Mouse (Mus musculus) monocyte, adult 2 months (primary cell): ENCODE results near the gene Nop10.

Experiments used
- DNase-seq, 2 experiments: peaks; one replicate each; pipeline ENCODE4 v3.0.0; 2022; ENCODE audit warnings: low spot score in 2 of 2, low read depth in 1 of 2

The Nop10 gene

DNA sequence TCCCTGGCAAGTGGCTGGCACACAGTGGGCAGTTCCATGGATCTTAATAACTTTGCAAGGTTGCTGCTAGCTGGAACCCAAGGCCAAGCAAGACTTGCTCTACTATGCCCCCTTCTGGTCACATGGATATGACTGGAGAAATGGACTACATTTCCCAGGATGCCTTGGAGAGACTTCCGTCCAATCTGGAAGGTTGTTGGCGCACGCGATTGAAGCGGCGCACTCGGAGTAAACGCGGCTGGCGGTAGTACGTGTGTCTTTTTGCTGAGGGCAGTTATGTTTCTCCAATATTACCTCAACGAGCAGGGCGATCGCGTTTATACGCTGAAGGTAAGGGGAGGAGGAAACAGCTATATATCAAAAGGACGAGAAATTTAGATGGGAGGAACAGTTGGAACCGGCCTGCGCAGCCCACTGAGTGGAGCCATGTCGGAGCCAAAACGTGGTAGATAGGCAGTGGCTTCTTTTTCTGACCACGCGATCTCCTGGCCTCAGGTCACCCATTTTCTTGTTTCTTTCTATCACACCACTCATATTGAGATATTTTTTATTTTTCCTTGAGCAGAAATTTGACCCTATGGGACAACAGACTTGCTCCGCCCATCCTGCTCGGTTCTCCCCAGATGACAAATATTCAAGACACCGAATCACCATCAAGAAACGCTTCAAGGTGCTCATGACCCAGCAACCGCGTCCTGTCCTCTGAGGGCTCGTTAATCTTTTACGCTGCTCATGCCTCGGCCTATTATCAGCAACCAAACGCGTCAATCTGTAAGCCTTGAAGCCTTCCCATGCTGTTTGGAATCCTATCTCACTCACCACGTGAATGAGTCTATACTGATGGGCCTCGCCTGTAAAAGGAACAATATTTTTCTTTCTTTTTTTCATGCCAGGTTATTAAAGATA lies at the start of gene Nop10:
Gene Nop10 (plus strand): TSS at position 179 of the 906 bp plus-strand sequence.
- DNase-seq: peak; percentile 42 to 61

DNA sequence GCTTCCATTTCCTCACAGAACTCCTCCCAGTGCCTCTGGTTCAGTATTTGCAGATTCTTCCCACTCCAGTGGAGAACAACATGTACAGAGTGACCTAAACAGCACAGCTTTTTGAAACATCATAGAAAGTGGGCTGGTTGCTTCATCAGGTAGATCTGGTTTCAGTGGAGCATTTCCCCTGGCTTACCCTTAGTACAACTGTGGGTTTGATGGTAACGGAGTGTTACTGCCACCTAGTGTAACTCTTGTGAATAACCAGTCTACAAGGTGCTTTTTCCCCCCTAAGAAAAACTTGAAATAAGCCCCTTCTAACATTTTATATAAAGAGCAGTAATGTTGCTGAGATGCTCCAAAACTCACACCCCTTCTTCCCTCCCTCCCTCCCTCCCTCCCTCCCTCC lies 45.7 kb upstream of the Nop10 start:
- DNase-seq: no peak

DNA sequence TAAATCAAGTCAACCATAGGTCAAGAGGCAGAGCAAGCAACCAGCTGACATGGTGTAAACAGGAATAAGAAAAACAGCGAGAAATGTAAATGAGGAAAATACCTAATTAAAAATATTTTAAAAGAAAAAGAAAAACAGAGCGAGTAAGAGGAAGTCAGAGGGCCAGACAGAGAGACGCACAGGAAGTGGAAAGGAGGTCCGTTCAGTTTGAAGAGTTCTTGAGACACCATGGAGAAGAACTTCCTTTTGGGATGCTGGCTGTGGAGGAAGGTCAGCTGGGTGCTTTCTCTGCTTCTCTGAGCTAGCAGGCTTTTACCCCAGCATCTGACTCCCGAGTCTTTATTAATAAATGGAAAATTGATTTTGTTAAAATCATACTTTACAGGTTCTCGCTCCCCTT lies 44.1 kb upstream of the Nop10 start:
- DNase-seq: no peak

DNA sequence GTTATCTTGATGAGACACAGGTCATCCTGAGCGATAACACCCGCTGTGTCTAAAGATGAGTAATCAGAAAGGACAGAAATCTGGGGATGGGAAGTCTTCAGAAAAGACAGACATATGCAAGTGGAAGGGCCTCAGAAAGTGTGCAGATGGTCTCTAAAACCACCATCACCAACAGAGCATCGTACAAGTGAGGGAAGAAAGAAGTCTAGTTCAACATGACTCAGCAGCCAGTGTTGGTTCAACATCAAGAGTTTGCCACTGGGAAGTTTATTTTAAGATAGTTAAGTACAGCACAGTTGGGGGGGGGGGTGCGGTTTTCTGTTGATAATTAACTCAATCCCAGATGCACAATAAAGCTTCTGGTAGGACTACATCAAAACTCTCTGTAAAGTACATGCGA lies 40.8 kb upstream of the Nop10 start:
- DNase-seq: no peak

DNA sequence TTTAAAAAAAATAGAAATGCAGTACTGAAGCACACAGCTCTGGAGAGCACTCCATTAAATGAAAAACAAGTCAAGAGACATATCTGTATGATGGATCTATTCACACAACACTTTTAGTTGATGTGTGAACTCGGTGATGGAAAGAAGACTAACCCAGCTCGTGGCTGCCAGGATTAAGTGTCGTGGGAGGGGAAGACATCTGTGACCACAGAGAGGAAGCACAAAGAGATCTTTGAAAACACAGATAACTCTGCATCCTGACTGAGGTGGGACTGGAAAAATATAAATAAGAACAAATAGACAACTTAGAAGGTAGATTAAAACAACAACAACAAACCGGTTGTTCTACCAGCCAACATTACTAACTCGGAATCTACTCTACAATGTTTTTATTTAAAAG lies 39.1 kb upstream of the Nop10 start:
- DNase-seq: no peak

DNA sequence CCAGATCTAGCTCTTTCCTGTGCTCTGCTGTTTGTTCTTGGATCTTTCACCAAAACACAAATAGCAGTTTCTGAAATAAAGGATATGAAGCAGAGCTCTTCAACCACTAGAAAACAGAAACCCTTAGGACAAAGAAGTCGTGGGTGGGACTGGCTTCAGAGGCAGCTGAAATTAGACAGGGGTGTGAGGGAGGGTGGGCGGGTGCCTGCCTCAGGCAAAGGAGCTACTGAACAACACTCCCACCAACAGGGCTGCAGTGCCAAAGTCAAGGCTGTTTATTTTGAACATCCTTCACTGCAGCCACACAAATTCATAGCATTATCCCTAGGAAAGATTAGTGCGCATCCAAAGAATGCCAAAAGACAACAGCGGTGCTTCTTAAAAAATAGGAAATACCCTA lies 37.4 kb upstream of the Nop10 start:
- DNase-seq: no peak

DNA sequence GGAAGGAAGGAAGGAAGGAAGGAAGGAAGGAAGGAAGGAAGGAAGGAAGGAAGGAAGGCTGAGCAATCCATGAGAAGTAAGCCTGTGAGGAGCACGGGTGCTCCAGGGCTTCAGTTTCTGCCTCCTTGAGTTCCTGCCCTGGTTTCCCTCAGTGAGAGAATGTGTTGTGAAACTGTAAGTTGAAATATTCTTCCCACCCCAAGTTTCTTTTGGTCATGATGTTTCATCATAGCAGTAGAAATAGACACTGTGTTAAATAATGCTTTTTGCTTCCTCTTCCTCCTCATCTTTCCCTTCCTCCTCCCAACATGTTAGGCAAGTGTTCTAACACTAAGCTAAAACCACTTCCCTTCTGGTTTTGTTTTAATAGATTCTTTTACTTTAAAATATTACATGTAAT lies 29.1 kb upstream of the Nop10 start:
- no peak for DNase-seq

DNA sequence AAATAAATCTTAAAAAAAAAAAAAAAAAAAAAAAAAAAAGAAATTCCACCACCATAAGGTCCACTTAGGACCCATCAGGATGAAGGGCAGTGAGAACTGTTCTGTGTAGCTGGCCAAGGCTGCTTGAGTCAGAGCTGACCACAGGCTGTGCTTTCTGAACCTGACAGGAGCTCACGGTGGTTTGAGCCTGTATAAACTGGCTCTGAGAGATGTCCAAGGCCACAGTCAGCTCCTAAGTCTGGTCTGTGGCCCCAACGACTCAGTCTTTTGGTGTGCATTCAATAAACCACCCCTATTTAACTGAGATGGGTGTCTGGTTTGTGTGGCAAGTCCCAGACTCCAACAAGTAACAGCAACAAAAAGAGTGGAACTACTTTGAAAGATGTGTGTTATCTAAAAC lies 25.1 kb upstream of the Nop10 start:
- no peak for DNase-seq

DNA sequence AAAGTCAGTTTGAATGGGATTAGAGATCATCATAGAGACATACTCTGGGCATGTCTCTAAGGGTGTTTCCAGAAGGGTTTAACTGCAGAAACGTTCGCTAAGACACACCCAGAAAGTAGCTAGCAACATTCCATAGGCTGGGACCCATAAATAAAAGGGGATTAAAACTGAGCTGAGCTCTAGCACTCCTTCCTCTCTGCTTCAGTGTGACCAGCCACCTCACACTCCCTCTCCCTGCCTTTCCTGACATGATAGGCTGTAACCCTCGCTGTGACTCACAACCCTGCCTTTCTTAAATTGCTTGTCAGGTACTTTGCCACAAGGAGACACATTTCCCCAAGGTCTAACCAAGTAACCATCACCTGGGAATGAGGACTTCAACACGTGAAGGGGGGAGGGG lies 23.7 kb upstream of the Nop10 start:
- no peak for DNase-seq

DNA sequence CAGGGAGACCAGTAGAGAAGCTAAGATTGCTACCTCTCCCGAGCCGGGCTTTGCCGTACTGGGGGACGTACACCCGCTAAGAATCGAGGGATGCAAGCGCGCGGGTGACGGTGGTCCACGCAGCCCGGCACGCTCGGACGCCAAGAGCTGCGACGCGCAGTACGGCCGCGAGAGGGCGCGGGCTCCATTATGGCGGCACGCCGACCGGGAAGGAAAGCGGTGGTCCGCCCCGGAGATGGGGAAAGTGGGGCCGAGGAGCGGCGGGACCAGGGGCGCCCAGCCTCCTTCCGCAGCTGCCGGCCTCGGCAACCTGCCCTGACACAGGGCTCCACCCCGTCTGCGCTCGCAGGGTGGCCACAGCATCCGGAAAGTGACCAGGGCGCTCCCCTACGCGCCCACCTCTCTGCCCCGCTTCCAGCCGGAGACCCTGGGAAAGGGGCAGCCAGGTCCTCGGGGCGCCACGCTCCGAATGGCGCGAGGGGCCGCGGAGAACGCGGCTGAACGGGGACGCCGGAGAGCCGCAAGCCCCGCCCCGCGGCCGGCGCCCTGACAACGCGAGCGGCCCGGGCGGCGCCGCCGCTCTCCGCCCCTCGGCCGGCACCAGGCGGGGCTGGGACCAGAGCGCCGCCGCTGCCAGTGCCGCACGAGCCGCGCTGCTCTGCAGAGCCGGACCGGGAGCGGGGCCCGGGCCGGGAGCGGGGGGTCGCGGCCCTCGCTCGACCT lies 22.4 kb upstream of the Nop10 start, which contains the start of gene Lpcat4:
Gene Lpcat4 (plus strand): TSS at position 257 of the 723 bp plus-strand sequence.
- peak; percentile 40 to 73 for DNase-seq

DNA sequence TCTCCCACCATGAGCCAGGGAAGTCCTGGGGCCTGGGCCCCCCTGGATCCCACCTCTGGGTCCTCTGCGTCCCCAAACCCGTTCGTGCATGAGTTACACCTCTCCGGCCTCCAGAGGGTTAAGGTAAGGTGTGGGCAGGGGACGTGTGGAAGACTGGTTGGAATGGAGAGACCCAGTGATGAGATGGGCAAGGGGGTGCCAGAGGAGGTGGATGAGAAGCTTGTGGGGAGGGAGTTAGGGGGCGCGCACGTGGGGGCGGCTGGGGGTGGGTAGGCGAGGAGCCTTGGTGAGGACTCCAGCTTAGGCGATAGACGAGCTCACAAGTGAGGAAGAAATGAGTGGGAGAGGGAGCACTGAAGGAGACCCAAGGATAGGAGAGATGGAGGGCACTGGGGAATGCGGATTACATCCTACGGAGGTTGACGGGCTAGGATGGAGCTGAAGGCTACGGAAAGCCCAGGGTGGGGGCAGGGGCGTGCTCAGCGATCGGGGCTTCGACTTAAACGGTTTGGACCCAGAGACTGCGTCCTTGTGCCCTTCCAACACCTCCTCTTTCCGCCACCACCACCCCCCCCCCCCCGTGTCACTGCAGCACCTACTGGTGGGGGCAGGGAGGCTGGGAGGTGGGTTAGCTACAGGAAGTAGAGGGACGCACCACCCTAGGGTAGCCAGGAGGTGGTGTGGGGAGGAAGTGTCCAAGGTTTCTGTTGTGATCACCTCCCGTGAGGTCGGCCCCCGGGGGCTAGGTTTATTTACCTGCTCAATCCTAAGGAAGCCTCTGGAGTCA lies 21.6 kb upstream of the Nop10 start:
- DNase-seq: no peak

DNA sequence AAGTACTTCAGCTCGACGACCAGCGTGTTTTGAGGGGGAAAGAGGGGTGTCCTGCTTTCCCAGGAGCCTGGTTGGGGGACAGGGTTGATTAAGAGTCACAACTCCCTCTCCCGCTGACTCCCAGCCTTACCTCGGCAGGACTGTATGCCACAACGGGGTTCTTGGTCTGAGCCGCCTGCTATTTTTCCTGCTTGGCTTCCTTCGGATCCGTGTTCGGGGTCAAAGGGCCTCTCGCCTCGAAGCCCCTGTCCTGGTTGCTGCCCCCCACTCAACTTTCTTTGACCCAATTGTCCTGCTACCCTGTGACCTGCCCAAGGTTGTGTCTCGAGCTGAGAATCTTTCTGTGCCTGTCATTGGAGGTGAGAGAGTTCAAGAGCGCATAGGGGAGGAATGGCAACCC lies 19.9 kb upstream of the Nop10 start:
- no peak for DNase-seq

DNA sequence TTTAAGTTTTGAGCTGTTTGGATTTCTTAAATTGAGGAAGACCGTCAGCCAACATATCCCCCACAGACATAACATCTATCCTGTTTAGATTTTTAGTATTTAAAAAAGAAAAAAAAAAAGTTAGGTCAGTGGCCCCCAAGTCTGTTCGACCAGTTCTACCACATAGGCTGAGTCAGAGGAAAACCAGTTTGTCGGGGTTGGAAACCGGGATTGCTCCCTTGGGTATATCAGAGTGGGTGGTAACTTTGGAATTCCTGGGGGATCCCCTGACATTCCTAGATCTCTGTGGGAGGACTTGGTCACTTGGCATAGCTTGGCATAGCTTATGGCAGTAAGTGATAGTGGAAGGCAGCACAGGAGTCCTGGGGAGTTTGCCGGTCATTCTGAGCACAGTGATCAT lies 16.4 kb upstream of the Nop10 start:
- DNase-seq: no peak

DNA sequence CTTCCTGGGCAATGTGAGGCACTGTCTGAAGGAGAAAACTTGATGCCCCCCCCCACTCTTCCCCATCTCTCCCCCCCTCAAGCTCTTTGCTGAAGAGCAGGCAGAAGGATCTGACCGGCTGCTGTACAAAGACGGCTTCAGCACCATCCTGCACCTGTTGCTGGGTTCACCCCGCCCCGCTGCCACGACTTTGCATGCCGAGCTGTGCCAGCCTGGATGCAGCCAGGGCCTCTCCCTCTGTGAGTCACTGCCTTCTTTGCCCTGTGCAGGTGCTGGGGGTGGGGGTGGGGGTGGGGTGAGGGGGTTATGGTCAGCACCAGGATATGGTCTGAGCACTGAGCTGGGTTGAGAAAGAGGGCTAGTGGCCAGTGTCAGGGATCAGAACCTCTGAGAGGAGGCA lies 15.5 kb upstream of the Nop10 start:
- DNase-seq: no peak

DNA sequence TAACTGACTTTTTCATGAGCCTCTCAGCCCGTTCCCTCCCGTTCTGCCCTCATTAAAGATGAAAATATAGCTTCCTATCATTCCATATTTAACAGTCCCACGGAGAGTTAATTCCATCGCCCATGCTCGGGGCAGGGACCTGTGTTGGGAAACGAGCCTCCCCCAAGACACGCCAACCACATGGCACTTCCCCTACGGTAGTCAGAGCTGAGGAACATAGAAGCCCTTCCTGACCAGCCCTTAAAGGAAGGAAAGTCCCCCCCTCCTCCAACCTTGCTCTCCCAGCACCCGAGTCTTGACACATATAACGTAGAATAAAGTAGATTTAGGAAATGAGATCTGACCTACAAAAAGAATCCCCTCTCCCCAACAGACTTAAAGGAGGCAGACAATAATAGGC lies 14.4 kb upstream of the Nop10 start:
- DNase-seq: no peak

DNA sequence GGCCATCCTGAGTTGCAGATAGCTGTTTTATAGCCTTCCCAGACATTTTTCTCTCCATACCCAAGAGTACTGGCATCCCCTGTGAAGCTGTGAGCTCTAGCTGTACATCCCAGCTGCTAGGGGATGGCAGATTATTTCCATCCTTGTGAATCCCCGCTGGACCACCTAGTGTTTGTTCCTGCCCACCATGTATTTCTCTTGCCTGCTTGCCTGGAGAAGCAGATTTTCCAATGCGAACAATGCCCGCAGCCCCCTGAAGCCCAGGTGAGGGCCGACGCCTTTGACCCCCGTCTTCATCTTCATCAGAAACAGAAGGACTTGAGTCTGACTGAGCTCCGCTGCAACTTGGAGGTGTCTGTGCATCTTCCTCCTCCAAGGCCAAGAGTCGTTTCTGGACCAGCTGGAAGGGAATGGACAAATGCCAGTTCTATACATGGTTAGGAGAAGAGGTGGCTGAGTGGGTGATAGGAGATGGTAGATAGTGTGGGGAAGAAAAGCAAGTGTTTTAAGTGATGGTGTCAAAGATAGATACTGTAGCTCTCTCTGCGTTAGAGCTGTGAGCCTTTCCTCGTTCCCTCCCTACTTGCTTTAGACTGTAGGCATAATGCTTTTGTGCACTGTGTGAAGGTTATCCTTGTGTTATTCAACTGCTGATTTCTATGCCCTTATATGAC lies 11.8 kb upstream of the Nop10 start:
- no peak for DNase-seq

DNA sequence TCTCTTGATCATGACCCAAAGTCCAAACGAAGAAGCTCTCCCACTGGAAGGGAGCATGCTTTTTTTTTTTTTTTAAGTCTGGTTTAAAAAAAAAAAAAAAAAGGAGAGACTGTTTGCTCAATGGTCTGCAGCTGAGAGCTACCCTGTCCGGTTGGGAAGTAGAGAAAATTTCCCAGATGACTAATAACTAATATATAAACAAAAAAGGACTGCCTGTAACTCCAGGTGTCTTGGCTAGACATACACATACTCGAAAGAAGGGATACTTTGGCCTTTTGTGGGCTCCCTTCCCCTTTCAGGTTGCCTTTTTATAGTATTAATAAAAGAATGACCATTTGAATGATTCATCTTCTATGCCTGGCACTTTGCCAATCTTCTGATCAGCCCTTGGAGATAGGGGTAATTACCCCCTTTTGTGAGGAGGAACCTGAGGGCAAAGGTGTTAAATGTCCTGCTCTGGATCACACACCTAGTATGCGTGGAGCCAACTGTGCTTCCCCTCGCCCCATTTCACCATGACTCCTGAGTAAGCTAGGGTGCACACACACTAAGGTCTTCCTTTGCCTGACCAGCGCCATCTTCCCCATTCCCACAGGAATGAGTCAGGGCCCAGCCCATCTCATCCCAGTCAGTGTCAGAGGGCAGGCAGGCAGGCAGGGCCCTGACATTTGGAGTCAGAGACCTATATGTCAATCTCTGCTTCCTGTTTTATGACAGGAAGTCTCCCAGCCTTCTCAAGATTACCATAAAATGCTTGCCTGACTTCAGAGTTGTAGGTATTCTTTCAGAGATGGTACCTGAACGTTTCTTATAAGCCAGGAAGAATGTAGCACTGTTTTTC lies 6.8 kb upstream of the Nop10 start:
- DNase-seq: no peak

DNA sequence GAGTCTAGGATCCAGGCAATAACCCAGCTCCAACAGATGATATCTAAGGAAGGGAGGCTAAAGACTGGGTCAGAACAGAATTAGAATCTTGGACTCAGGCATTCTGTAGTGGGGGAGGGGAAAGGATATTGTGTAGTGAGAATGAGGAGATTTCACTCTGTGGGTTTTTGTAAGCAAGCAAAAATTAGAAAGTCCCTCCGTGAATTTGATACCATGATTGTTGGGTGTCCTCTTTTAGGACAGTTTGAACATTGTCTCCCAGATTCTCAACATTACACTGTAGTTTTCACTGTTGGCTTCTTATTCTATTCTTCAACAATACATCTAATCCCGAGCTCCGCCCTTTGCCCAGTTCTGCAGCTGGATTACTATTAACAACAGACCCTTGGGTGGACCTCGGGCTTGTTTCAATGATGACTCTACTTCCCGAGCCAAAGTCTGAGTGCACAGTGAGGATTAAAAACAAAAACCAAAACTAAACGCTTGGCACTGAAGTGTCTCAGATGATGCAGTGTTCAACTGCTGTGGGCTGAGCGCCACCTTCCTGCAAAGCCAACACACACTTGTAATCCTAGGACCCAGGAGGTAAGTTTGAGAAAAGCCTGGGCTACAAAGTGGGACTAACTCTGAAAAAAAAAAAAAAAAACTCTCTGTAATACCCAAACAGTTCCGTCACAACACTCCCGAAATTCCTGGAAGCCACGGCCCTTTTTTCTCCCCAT lies 2.3 kb upstream of the Nop10 start, which contains the start of gene Nutm1:
Gene Nutm1 (minus strand): TSS at position 51 of the 722 bp plus-strand sequence.
- no peak for DNase-seq

DNA sequence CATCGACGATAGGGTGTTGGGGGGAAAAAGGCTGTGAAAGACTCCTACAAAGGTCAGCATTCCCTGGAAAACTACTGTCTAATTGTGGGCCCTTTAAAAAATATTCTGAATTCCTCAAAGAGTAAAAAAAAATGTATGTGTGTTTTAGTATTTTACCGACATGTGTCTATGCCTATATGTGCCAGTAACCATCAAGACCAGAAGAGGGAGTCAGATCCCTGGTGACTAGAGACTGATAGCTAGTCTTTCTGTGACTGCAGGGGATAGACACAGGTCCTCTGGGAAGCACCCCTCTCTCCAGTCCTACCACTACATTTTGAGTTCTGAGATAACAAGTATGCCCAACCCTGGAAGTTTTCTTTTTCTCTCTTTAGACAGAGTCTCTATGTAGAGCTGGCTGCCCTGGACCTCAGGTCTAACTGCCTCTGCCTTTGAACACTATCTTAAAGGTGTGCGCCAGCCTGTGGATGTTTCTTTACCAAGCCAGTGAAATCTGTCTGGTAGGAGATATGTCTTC lies 1.1 kb downstream of the Nop10 start:
- no peak for DNase-seq
